Mouse (Mus musculus): ENCODE data around the gene Ckap2l. TPM values are rescaled to one million over a fixed set of nuclear protein-coding genes. Genes with fewer than 3 reads are reported as not detected.

The Ckap2l gene
- 0.76 TPM for total RNA-seq (2023)

DNA sequence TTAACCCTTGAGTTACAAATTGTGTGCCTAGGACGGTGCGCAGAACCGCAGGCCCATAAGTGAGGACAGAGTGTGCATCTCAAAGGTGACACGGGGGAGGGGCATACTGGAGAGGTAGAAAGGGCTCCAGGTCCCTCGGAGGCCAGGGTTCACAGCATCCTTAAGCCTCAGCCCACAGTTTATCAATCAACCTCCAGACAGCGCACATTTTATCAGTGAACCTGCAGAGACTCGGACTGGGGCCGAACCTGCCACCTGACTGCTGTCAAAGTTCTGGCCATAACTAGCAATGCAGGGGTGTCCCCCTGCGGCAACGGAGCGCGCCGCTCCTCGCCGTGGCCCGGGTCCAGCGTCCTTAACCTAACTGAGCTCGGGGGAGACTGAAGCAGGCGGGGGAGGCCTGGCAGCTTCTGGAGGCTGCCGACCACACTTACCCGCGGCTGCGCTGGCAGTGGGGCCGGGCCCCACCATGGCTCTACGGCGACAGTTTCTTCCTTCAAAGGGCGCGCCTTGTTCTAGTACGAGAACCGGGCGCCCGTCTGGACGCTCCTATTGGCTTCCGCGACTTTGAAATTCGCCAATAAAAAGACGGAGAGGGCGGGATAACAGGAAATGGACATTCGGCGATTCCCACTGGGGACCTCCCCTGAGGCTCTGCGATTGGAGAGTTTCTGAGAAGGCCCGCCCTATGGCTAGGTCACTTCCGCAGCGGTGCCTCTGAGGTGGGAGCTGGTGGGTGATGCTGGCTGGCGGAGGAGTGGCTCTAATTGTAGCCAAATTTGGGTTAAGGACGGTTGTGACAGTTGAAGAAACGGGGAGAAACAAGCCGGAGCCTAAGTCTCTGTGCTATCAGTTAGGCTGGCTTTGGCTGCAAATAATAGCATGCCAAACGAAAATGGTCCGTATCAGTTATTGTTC, at the start of gene Ckap2l:
Gene Ckap2l, minus strand, starts transcription at position 542 of the 918 bp plus-strand sequence.

DNA sequence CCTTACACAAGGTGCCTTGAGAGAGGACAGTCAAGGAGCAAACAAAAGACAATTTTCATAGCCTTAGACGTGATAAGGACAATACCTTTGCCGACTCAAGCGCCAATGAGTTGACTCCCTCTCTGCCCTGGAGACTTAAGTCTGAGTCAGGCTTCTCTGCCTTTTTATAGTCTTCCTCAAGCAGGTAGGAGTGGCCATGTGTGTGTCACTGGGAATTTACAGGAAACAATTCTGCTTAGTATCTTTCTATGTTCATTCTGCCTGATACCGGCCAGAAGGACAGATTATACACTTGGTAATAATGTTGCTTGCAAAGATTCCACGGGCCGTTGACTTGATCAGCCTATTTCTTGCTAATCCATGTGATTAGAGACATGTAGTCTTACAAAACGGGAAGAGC, 12.8 kb upstream of the Ckap2l start, which contains the start of gene Il1a:
Gene Il1a, minus strand, starts transcription at position 137 of the 400 bp plus-strand sequence.

Other genes starting within 250 kb of the Ckap2l start
- 0.12 TPM for gene Vinac1, start 249.0 kb downstream of the Ckap2l start, total RNA-seq (2023)
- 8.8 TPM for gene Ttl, start 231.3 kb downstream of the Ckap2l start, total RNA-seq (2023)
- 45.2 TPM for gene Polr1b, start 196.2 kb downstream of the Ckap2l start, total RNA-seq (2023)
- gene Chchd5, start 167.5 kb downstream of the Ckap2l start, total RNA-seq (2023), result 11.7 TPM
- gene Slc20a1, start 98.4 kb downstream of the Ckap2l start, total RNA-seq (2023), result 278 TPM
- 0.56 TPM for gene Il1a, start 12.8 kb upstream of the Ckap2l start, total RNA-seq (2023)
- 12.9 TPM for gene Il1b, start 73.9 kb upstream of the Ckap2l start, total RNA-seq (2023)
- gene F830045P16Rik, start 239.4 kb upstream of the Ckap2l start, total RNA-seq (2023), result not detected

Data from CD4-positive naive resting alpha-beta T cell, adult 76 days (primary cell).